Mouse (Mus musculus): Measurements from ENCODE around the gene Wnk3. TPM values are rescaled to one million over a fixed set of nuclear protein-coding genes. Genes with fewer than 3 reads are reported as not detected.
A peak's percentile ranks its signal among the peaks of the same experiment; 100 is the strongest.
"Not testable (repeated sequence)": the region's sequence is repeated elsewhere in the genome, so short reads cannot be mapped to it uniquely, and the experiment has no call there.

The Wnk3 gene
- polyA plus RNA-seq (2015; fragmentation: Nextera tagmentation; extraction: Ambion mirVana), result 16.8 and 20.1 TPM in 2 replicates

DNA sequence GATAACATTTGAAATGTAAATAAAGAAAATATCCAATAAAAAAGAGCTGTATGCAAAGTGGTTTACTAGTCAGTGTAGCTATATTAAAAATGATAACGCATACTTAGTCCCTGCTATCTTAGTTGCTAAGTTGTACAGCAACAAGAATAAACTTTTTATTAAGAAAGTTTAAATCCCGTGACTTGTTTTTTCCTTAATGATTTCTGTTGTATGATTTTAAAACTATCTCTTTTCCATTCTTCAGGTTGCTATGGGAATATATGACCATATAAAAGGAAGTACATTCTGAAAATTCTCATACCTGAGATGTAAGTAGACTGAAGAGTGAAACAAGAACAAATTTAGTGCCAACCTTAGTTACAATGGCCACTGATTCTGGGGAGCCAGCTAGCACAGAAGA, at the start of gene Wnk3:
Gene Wnk3 (plus strand): TSS at position 301 of the 400 bp plus-strand sequence.
- Histone ChIP-seq H3K4me3 (ENCODE audit: low read depth, low read length) (no peak within 1 kb of the TSS), H3K9ac (ENCODE audit: low read depth, low read length) (no peak within 1 kb of the TSS), H3K27ac (ENCODE audit: low read length) (no peak within 1 kb of the TSS), H3K4me1 (ENCODE audit: control insufficient read depth, insufficient read depth, low read length) (no peaks in the 10 kb centered on the region), H3K36me3 (ENCODE audit: control insufficient read depth, insufficient read depth, low read length) (no peaks in the 10 kb centered on the region), H3K9me3 (replicated peaks; ENCODE audit: control insufficient read depth, low read length, poor library complexity, severe bottlenecking) (no peaks in the 10 kb centered on the region), H3K4me2 (ENCODE audit: low read length) (no peak within 1 kb of the TSS), H3K27me3 (ENCODE audit: control insufficient read depth, insufficient read depth, low read depth, low read length) (no peaks in the 10 kb centered on the region)
- ATAC-seq, result no peak
- 93% methylated on average over 2 of the region's 2 CpGs for whole genome bisulfite sequencing

DNA sequence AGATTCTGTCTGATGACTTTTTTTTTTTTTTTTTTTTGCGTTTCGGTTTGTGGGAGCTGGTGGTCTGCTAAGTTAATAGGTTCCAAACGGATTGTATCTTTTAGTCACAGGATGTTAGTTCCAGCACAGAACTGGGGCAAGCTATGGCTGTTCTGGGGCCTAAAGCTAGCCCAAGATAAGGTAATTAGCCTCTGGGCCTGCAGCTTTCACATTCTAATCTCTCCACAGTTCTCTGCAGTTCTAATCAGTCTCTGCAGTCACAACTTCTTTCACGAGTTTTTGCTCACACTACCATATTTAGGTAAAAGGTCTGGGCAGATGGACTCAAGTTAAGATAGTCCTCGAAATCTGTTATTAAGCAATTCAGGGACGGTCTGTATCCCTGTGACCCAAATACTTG, 39.5 kb upstream of the Wnk3 start:
- 67% methylated on average over 6 of the region's 6 CpGs for WGBS
- Histone ChIP-seq H3K9ac (ENCODE audit: low read depth, low read length) (no peak overlapping the region), H3K27me3 (ENCODE audit: control insufficient read depth, insufficient read depth, low read depth, low read length) (no peaks in the 10 kb centered on the region), H3K4me2 (ENCODE audit: low read length) (no peak overlapping the region), H3K9me3 (replicated peaks; ENCODE audit: control insufficient read depth, low read length, poor library complexity, severe bottlenecking) (no peaks in the 10 kb centered on the region), H3K4me1 (ENCODE audit: control insufficient read depth, insufficient read depth, low read length) (no peaks in the 10 kb centered on the region), H3K4me3 (ENCODE audit: low read depth, low read length) (no peak overlapping the region), H3K36me3 (ENCODE audit: control insufficient read depth, insufficient read depth, low read length) (no peaks in the 10 kb centered on the region), H3K27ac (ENCODE audit: low read length) (no peak overlapping the region)
- ATAC-seq, result no peak

DNA sequence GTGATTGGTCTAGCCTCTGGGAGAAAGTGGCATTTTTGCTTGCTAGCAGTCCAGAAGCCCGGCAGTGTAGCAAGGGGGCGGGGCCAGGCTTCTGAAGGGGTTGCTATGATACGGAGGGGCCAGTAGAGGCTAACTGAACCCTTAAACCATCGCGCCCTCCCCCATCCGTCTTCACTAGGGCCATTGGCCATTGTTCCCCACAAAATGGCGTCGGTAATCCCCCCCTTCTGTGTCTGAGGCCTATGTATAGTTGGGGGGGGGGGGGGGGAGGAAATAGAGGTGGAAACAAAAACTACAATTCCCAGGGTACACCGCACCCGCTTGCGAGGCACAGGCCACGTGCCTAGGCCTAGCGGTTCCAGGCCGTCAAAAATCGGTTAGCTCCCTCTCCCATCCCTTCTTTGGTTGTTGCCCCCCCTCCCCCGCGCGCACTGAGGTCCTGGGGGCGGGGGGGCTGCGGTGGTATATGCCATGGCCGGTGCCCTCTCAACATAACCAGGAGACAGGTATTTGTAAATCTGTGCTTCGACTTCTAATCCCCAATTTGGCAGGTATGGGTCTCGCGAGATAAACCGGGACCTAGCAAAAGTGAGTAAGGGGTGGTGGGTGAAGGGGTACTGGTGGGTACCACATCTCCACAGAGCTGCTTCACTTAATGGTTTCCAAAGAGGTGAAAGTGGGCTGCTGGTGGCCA, 29.3 kb upstream of the Wnk3 start:
- Histone ChIP-seq H3K4me3 (ENCODE audit: low read depth, low read length) (peak overlapping the region; percentile 50), H3K9me3 (replicated peaks; ENCODE audit: control insufficient read depth, low read length, poor library complexity, severe bottlenecking) (no peaks in the 10 kb centered on the region), H3K9ac (ENCODE audit: low read depth, low read length) (peak overlapping the region; percentile 61), H3K4me1 (ENCODE audit: control insufficient read depth, insufficient read depth, low read length) (no peaks in the 10 kb centered on the region), H3K4me2 (ENCODE audit: low read length) (peak overlapping the region; percentile 57), H3K27me3 (ENCODE audit: control insufficient read depth, insufficient read depth, low read depth, low read length) (no peaks in the 10 kb centered on the region), H3K27ac (ENCODE audit: low read length) (peak overlapping the region; percentile 94), H3K36me3 (ENCODE audit: control insufficient read depth, insufficient read depth, low read length) (no peaks in the 10 kb centered on the region)
- ATAC-seq, result peak; percentile 84
- 20% methylated on average over 21 of the region's 25 CpGs for WGBS

DNA sequence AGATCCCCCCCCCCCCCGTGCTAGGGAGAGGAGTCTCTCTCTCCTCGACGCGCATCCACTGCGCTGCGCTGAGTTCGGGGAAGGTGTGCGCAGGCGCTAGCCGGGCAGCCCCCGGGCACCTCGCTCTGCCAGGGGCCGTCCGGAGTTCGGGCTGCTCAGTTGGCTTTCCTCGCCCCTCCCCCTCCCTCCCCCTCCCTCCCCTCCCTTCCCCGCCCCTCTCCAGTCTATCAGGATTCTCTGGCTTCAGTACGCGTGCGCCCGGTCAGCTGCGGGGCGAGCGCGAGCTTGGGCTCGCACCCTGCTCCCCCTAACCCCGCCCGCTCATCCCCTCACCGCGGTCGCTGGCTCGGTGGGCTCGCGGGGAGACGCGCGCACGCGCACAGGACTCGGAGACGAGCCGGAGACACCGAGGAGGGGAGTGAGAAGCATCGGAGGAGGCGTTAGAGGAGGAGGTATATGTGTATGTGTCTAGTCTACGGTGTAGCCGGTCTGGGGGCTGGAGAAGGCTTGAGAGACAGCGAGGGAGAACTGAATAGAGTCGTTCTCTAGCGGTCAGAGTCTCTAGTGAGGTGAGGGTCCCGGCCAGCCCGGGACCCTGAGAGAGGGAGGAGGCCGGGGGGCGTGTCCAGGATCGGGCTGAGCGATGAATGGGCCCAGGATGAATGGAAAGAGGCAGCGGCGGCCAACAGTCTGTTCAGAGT, 28.5 kb upstream of the Wnk3 start:
- H3K9me3 ChIP-seq (replicated peaks; ENCODE audit: control insufficient read depth, low read length, poor library complexity, severe bottlenecking), result no peaks in the 10 kb centered on the region
- H3K36me3 ChIP-seq (ENCODE audit: control insufficient read depth, insufficient read depth, low read length), result no peaks in the 10 kb centered on the region
- no peaks in the 10 kb centered on the region for H3K27me3 ChIP-seq (ENCODE audit: control insufficient read depth, insufficient read depth, low read depth, low read length)
- peak; percentile 96 for ATAC-seq
- H3K4me1 ChIP-seq (ENCODE audit: control insufficient read depth, insufficient read depth, low read length), result no peaks in the 10 kb centered on the region
- WGBS, result 33% methylated on average over 24 of the region's 58 CpGs
- H3K9ac ChIP-seq (ENCODE audit: low read depth, low read length), result peak overlapping the region; percentile 65
- H3K27ac ChIP-seq (ENCODE audit: low read length), result peak overlapping the region; percentile 94
- peak overlapping the region; percentile 57 for H3K4me2 ChIP-seq (ENCODE audit: low read length)
- H3K4me3 ChIP-seq (ENCODE audit: low read depth, low read length), result peak overlapping the region; percentile 50

DNA sequence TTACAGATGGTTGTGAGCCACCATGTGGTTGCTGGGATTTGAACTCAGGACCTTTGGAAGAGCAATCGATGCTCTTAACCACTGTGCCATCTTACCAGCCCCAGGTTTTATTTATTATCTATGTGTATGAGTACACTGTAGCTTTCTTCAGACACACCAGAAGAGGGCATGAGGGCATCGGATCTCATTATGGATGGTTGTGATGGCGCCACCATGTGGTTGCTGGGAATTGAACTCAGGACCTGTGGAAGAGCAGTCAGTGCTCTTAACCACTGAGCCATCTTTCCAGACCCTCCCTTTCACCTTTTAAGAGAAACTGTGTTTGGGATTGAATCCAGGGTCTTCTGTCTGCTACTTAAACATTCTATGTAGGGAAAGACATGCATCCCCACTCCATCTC, 24.7 kb upstream of the Wnk3 start:
- not testable (repeated sequence) for H3K9me3 ChIP-seq (replicated peaks; ENCODE audit: control insufficient read depth, low read length, poor library complexity, severe bottlenecking); H3K36me3 ChIP-seq (ENCODE audit: control insufficient read depth, insufficient read depth, low read length); H3K9ac ChIP-seq (ENCODE audit: low read depth, low read length); H3K4me3 ChIP-seq (ENCODE audit: low read depth, low read length); H3K4me2 ChIP-seq (ENCODE audit: low read length); H3K27ac ChIP-seq (ENCODE audit: low read length); H3K4me1 ChIP-seq (ENCODE audit: control insufficient read depth, insufficient read depth, low read length); H3K27me3 ChIP-seq (ENCODE audit: control insufficient read depth, insufficient read depth, low read depth, low read length); ATAC-seq
- 64% methylated on average over 3 of the region's 3 CpGs for WGBS

DNA sequence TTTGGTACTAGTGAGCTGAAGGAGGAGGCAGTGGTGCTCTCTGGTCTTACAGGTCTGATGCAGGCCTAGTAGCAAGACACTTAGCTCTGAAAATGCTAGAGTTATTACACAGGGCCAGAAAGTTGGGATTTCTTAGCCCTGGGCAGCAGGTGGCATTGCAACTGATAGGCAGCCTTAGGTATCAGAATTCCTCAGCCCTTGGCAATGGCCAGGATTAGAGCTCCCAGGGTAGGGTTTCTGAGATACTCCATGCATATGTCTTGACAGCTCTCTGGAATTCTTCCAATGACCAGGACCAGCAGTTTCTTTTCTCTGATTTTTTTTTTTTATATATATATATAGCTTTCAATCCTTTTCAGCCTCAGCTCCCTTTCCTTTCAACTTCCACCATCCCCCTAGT, 100.5 kb downstream of the Wnk3 start:
- Histone ChIP-seq H3K4me3 (ENCODE audit: low read depth, low read length) (no peak overlapping the region), H3K27ac (ENCODE audit: low read length) (no peak overlapping the region), H3K36me3 (ENCODE audit: control insufficient read depth, insufficient read depth, low read length) (peaks cover 7% of the 10 kb centered on the region), H3K4me1 (ENCODE audit: control insufficient read depth, insufficient read depth, low read length) (no peaks in the 10 kb centered on the region), H3K27me3 (ENCODE audit: control insufficient read depth, insufficient read depth, low read depth, low read length) (no peaks in the 10 kb centered on the region; the same call in 1 of the 2 replicates), H3K4me2 (ENCODE audit: low read length) (no peak overlapping the region), H3K9me3 (replicated peaks; ENCODE audit: control insufficient read depth, low read length, poor library complexity, severe bottlenecking) (no peaks in the 10 kb centered on the region), H3K9ac (ENCODE audit: low read depth, low read length) (no peak overlapping the region)
- ATAC-seq, result no peak

DNA sequence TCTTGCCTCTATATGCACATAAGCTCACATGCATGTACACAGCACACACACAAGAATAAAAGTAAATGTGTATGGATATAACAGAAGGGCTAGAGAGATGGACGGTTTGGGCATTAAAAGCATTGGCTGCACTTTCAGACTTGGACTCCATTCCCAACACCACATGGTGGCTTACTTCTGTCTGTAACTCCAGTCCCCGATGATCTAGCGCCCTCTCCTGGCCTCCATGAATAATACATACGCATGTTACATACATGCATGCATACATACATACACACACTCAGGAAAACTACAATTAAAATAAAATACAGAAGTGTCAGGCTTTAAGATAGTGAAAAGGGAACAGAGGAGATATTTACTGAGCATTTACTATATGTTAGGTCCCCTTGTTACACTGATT, 115.9 kb downstream of the Wnk3 start:
- Histone ChIP-seq H3K4me3 (ENCODE audit: low read depth, low read length) (no peak overlapping the region), H3K4me1 (ENCODE audit: control insufficient read depth, insufficient read depth, low read length) (no peaks in the 10 kb centered on the region), H3K9ac (ENCODE audit: low read depth, low read length) (no peak overlapping the region), H3K9me3 (replicated peaks; ENCODE audit: control insufficient read depth, low read length, poor library complexity, severe bottlenecking) (no peaks in the 10 kb centered on the region), H3K36me3 (ENCODE audit: control insufficient read depth, insufficient read depth, low read length) (no peaks in the 10 kb centered on the region), H3K27ac (ENCODE audit: low read length) (no peak overlapping the region), H3K27me3 (ENCODE audit: control insufficient read depth, insufficient read depth, low read depth, low read length) (no peaks in the 10 kb centered on the region), H3K4me2 (ENCODE audit: low read length) (no peak overlapping the region)
- ATAC-seq, result no peak
- WGBS, result 83% methylated on average over 4 of the region's 4 CpGs

DNA sequence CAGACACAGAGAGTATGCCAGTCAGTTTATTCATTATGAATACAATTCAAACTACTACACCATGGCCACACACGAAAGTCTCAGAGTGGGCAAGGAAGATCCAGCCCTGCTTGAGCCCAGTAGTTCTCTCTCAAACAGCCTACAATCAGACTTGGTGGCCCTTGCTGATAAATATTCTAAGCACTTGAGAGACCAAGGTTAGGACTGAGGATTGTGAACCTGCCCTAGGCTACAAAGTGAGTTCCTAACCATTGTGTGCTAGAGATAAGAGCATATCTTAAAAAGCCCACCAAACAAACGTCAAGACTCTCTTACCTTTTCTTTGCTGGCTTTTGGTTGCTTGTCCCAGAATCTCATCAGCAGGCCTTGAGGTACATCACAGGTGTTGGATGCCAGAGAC, 135.7 kb downstream of the Wnk3 start:
- no peaks in the 10 kb centered on the region for H3K27me3 ChIP-seq (ENCODE audit: control insufficient read depth, insufficient read depth, low read depth, low read length)
- ATAC-seq, result no peak
- H3K4me1 ChIP-seq (ENCODE audit: control insufficient read depth, insufficient read depth, low read length), result no peaks in the 10 kb centered on the region
- WGBS, result 87% methylated on average over 2 of the region's 2 CpGs
- no peaks in the 10 kb centered on the region for H3K9me3 ChIP-seq (replicated peaks; ENCODE audit: control insufficient read depth, low read length, poor library complexity, severe bottlenecking)
- no peaks in the 10 kb centered on the region for H3K36me3 ChIP-seq (ENCODE audit: control insufficient read depth, insufficient read depth, low read length)
- no peak overlapping the region for H3K9ac ChIP-seq (ENCODE audit: low read depth, low read length)
- no peak overlapping the region for H3K4me3 ChIP-seq (ENCODE audit: low read depth, low read length)
- H3K27ac ChIP-seq (ENCODE audit: low read length), result no peak overlapping the region
- no peak overlapping the region for H3K4me2 ChIP-seq (ENCODE audit: low read length)

DNA sequence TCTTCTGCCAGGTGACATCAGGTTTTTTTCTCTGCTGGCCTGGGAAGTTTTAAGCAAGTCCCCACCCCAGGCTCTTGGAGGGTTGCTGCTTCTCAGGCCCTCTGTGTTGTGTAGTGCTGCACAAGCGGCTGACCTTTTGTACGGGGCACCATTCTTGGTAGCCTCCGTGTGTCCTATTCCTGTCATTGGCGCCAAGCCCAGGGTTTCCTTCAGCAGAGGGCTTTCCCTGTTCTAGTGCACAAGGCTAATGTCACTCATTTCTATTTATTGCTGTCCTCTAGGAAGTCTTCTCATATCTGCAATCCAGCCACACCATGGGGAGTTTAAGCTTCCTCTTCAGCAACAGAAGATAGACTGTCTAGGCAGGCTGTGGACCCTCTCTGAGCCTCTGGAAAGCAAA, 139.9 kb downstream of the Wnk3 start:
- Histone ChIP-seq H3K4me2 (ENCODE audit: low read length) (no peak overlapping the region), H3K4me3 (ENCODE audit: low read depth, low read length) (no peak overlapping the region), H3K27me3 (ENCODE audit: control insufficient read depth, insufficient read depth, low read depth, low read length) (0 out of 2 replicates have a peak, but pooled peaks cover 2% of the 10 kb centered on the region), H3K9ac (ENCODE audit: low read depth, low read length) (no peak overlapping the region), H3K36me3 (ENCODE audit: control insufficient read depth, insufficient read depth, low read length) (no peaks in the 10 kb centered on the region), H3K27ac (ENCODE audit: low read length) (no peak overlapping the region), H3K9me3 (replicated peaks; ENCODE audit: control insufficient read depth, low read length, poor library complexity, severe bottlenecking) (no peaks in the 10 kb centered on the region), H3K4me1 (ENCODE audit: control insufficient read depth, insufficient read depth, low read length) (no peaks in the 10 kb centered on the region)
- 78% methylated on average over 4 of the region's 4 CpGs for WGBS
- no peak for ATAC-seq
